Mouse (Mus musculus) WW6 (cell line): Measurements from ENCODE around the gene Slc43a1.

Source experiments
- DNase-seq: peaks from one replicate; pipeline ENCODE4 v3.0.0-alpha.2; 2013; ENCODE audit warnings: low read depth, low spot score

Gene Slc43a1

DNA sequence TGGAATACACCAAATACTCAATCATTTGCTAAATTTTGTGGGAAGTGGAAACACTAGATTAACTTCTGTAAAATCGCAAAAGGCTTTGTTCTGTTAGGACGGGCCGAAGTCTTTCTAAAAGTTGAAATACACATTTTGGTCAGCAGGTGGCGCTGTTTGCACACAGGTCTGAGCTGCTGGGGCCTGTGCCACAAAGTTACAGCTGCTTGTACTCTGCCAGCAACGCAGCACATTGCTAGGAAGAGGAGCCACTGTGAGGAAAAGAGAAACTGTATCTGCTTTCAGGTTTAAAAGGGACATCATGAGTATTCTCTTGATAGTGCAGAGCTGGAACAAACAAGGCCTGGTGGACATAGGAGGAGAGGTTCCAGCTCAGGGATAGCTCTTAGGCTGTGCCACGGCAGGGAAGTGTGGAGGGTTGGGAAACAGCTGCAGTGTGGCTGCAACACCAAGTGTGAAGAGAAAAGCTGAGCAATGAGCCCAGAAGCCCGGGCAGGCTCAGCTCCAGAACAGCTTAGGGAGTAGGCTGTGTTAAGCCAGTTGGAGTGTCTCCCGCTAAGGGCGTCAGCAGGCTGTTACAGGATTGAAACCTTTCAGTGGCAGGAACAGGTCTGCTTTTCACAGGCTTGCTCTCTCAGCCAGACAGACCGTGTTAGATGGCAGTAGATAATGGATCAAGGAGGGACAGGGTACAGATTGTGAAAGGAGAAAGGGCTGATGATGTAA is 6.8 kb upstream of the Slc43a1 start:
- DNase-seq = no peak

DNA sequence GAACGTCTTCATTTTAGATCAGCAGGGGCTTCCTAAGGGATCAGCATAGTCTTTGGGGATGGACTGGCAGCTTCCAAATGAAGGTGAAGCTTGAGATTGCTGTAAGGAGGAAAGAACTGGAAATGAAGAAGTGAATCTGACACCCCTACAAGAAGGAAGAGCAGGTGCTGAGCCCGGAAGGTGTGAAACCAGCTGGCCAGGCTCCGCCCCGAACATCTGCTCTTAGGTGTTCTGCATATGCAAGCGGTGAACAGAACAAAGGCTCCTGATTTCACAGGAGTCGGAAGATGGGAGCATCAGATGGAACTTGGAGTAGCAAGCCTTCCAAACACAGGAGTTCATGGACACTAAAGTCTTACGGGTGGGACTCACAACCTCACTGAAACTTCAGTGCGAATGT is 1.5 kb upstream of the Slc43a1 start:
- DNase-seq = no peak

DNA sequence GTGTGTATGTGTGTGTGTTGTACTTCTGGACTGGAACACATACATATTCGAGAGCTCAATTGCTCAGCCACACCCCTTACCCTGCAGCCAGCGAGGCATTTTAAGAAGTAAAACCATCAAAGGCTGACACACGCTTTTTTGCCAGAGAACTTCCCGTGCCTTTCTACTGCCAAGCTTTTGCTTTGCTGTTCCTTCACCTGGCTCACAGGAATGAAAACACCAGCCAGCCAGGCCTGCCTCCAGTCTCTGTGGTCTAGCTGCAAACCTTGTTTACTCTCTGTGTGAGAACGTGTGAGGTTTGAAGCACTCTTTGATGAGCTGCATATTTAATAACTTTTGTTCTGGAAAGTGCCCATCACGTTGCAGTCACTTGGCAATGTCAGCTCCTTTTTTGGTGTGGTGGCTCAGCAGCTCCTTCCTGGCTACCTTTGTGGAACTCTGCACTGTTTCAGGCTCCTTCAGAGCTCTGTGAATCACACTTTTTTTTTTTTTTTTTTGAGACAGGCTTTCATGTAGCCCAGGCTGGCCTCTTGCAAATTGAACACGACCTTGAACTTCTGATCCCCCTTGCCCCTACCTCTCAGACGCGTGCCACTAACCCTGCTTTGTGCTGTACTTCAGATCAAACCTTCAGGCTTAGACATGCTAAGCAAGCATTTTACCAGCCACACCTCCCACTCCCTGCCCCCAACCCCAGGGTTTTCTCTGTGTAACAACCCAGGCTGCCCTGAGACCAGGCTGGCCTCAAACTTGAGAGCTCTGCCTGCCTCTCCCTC is 645 bp upstream of the Slc43a1 start:
- no peak for DNase-seq

DNA sequence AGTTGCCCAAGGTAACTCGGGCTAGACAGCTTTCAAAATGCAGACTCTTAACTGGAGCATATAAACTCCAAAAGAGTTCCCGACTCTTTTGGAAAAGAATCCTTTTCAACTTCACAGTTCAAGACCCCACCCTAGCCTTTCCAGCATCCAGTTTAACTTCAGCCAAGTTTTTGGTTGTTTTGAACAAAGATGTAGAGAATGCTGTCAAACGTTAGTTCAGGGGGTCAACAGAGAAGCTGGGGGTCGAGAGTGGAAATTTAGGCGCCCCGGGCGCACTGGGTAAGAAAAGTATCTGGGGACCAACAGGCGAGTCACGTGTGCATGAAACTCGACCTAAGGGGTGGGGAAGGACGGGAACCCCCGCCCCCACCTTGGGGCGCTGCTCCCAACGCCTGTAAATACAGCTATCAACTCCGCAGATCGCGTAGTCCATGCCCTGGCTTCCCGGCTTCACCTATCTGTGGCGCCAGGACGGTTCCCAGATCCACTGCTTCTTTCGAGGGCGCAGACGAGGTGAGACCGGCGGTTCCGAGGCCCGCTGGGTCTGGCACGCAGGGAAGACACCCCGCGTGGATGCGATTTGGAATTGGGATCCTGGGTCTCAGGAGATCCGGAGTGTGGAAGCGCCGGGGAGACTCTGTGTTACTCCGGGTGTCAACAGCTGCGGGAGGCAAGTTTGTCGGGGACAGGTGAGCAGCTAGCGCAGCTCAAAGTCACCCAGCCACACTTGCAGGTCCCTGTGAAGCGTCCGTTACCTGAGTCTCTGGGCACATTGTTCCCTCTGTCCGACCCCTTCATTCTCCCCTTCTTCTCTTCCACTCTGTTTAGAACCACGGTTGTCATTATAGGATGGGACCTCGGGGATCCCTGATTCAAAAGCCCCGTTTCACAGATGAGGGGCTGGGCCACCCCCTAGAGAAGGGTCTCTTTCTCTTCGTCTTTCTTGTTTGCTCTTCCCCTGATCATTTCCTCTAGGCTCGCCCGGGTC is 637 bp downstream of the Slc43a1 start:
- no peak for DNase-seq

DNA sequence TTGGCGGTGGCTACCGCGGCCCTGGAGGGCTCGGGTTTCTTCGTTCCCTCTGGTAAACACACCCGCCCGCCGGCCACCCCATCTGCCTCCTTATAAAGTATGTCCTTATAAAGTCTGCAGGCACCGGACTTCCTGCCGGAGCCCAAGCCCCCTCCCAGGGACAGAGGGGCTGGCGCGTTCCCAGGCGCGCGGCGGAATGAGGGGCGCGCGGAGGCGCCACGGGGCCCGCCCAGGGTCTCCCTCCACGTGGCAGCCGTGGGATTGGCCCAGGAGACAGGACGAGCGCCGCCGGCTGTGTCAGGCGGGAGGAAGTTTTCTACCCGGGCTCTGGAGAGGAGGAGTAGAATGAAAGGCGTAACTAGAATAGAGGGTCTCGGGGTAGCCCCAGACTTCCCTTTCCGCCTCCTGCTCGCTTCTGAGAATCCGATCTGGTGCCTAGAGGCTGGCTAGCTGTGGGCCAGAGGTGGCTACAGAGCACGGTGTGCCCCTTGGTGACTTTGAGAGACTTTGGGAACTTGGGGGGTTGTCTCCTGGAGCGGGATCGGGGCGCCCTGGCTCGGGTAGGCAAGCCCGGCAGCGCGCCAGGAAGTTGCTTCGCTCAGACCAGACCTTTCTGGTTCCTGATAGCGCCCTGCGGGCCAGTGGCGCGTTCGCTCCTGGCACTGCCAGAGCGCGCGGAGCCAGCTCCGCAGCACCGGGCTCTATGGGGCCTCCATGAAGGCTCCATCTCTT is 1.5 kb downstream of the Slc43a1 start:
- DNase-seq = no peak

DNA sequence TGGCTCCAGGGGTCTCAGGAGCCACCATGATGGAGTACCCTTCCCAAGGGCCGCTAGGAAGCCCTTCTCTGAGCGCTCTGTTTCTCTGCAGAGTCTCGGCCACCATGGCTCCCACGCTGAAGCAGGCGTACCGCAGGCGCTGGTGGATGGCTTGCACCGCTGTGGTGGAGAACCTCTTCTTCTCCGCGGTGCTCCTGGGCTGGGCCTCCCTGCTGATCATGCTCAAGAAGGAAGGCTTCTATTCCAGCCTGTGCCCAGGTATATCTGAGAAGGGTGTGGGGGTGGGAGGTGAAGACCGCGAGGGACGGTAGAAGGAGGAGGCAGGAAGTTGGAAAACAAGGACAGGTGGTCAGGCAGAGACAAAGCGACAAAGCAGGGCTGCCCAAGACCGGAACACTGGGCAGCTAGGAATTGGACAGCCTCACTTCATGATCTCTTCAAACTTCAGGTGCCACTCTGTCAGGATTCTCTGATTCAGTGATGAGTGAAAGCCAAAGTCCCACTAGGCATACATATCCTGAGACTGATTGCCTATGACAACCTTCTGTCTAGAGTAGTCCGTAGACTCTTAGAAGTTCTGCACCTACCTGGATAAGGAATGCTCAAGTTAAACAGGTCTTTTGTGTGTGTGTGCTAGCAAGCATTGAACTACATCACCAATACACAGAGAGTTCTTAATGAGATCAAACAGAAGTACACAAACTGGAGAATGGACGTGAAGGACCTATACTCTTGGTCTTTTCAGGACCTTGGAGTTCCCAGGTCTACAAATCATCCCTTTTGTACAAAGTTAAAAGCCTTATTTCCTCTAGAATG is 2.3 kb downstream of the Slc43a1 start:
- no peak for DNase-seq

DNA sequence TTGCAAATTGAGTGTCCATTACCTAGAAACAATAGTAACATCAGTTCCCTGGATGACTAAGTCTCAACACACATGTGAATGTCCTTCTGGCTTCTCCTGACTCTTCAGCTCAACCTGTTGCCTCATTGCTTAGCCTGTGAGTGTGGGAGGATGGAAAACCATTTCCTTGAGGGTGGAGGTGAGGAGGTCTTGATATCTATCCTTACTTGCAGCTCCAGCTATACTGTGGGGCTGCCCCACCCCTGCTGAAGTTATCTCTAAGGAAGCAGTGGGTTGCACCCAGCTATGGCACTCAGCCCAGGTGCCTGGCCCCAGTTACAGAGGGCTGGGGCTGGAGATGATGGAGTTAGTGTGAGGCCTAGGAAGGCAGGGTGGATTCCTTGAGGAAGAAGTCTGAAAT is 3.3 kb downstream of the Slc43a1 start:
- DNase-seq = no peak

DNA sequence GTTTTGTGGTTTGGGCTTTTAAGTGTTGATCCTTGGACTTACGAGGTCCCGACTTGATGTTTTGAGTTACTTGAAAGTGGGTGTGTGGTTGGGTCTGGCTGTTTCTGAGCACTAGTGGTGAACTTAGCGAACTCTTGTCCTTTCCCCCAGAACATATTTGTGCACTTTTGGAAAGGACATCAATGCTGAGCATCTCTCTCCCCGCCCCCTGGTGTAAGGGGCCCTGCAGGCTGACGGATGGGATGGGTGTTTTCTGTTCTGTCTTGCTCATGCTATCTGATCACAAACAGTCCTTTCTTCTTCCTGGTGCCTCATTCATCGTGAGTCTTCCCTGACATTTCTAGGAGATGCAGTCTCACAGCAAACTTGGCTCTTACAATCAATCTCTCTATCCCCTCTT is 5.0 kb downstream of the Slc43a1 start:
- no peak for DNase-seq

DNA sequence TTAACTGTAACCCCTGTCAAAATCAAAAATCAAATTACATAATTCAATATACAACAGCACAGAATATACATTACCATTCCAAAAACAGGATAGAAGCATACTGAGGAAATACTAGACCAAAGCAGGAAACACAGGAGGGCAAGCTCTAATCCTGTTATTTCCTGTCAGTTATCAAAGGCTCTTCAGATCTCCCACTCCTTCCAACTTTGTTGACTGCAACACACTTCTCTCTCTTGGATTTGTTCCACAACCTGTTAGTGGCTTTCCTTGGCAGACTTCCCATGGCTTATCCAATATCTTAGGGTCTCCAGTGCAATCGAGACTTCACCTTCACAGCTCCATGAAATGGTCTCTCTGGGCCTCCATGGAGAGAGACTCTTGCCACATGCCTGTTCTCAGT is 6.6 kb downstream of the Slc43a1 start:
- DNase-seq = no peak

DNA sequence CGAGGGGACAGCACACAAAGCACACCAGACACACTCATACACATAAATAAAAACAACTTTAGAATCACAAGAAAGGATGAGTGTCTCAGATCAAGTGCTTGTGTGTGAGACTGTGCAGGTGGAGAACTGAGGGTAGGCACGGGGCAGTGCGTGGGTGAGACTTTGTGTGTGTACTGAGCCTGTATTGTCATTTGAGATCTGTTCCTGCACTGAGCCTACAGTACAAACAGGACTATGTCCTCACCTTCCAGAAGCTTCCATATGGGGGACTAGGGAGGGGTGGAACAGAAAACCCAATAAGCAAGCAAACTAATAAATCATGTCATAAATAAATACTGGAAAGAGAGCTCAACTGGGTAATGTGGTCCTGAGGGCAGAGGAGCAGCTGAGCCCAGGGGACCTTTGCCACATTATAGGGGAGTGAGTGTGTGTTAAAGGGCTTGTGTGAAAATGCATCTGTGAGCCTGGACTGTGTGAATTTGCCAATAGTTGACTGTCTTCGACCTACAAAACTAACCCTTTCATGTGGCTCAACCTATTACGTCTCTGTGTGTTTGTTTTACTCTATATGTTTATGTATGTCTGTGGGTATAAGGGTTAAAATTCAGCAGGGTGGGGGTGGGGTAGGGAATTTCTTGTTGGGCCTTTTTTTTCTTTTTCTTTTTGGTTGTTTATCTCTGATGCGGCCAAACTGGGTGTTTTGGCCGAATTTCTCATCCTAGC is 11.9 kb downstream of the Slc43a1 start:
- DNase-seq = no peak

DNA sequence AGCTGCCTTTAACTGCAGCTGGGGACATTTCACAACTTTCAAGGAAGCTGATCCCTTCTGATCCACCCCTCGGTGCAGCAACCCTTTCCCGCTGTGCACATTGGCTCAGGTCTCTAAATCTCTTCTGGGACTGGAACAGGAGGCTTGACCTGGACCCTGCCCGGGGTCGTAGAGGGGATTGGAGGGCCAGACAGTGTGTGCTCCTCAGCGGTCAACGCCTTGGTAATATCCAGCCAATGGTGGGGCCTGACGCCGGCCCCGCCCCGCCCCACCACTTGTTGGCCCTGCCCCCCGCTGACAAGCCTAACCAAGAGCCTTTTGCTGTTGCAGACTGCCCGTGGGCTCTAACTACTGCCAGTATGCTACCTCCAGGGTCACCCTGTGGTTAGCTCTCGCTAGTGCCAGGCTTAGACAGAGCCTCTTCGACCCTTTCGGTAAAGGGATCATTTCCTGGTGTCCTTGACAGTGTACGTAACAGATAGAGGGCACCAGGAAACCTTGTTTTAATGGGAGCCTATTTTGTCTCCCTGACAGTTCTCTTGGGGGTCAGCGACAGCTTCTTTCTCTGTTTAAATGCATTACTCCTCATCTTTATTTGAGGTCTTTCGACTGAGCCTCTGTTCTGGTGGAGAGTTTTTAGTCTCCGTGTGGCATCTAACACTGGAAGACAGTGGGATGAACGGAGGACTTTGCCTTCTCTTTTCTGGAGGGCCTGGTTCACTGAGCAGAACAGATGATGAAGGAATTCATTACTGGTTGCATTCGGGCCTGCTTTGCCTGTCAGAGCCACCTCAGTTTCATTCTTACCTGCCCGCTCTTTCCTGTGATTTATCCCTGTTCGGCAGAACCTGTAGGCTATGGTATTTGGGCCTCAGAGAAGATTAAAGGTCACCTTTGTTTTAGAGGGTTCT is 12.7 kb downstream of the Slc43a1 start:
- DNase-seq = no peak

DNA sequence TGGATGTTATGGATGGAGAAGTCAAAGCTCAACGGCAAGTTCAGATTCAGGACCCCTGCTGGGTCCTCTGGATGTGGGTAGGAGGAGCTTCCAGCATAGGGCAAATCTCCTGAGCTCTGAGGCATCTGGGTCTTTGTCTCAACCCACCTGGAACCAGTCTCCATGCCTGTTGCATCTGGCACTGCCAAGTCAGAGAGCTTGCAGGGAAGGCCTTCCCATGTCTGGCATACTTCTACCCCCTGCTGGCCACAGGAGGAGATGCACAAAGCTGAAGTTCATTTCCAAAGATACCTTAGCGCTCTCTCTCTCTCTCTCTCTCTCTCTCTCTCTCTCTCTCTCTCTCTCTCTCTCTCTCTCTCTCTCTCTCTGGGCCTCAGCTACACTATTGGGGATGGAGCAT is 17.1 kb downstream of the Slc43a1 start:
- no peak for DNase-seq

DNA sequence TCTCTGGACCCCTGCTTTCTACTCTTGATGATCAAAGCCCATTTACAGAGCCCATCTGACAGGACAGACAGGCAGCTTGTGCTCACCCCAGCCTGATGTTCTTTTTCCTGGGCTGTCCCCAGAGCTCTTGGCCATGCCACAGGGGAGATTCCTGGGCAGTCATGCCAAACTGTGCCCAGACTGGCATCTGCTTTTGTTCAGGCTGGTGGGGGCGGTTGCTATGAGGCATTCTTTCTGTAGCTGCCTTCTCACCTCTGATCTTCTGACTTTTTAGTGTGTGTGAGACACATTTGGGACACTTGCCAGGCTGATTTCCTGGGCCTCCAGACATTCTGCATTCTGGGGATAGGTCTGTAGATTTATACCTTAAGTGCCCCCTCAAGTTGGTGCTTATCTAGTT is 19.9 kb downstream of the Slc43a1 start:
- no peak for DNase-seq

DNA sequence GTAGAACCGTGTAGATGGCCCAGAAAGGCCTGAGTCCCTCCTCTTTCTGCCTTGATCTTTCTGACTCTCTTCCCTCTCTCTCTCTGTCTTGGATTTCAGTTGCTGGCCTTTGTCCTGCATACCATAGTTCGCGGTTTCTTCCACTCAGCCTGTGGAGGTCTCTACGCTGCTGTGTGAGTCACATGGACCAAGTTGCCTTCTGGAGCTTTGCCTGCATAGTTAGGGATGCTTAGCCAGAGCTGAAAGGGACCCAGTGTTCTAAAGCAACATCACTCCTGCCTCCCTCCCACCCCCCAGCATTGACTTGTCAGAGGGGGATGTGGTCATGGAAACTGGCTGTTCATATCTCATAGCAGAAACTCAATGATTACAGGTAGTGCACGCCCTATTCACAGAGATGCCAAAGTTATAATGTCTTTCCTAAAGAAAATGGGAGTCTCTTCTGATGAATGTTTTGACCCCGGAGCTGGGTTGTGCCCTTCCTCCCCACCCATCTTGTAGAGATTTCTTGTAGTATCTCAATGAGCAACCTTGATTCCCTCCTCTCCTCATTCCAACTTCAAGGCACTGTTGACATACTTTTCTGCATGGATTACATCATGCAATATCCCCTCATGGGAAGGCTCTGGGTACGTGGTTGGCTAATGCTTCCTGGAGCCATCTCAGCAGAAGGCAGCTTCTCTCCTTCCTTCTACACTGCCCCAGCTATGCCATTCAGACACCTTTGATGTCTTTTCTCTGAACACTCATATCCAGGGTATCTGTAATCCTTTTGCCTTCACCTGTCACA is 21.5 kb downstream of the Slc43a1 start:
- no peak for DNase-seq

DNA sequence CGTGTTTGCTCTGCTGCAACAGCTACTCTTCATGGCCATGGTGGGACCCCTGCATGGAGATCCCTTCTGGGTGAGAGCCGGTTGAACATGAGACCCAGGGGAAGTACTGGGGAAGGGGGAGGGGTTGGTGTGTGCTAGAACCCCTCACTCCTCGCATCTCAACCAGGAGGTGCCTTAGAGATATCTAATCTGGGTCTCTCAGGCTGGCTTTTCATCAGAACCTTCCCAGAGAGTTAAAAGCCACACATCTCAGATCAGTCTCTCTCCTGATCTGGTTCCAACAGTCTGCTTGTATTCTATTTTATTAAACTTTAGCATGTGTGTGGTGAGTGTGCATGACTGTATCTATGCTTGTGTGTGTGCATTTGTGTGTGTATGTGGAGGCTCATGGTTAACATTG is 22.8 kb downstream of the Slc43a1 start:
- DNase-seq = no peak

DNA sequence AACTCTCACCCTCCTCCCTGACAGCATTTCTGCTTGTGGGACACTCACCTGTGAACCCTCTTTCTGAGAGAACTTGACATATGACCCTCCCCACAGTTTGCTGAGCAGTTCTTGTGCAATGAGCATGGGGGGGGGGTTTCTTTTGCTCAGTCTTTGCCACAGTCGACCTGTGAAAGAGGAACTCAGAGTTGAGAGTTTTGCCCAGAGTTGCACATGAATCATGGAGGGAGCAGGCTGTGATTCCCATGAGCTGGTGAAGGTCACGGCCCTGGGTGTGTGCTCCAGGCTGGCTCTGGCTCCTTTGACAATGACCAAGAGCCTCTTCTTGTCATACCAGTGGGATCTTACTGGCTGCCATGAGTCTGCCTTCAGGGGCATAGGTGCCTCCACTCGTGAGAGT is 23.6 kb downstream of the Slc43a1 start:
- no peak for DNase-seq

DNA sequence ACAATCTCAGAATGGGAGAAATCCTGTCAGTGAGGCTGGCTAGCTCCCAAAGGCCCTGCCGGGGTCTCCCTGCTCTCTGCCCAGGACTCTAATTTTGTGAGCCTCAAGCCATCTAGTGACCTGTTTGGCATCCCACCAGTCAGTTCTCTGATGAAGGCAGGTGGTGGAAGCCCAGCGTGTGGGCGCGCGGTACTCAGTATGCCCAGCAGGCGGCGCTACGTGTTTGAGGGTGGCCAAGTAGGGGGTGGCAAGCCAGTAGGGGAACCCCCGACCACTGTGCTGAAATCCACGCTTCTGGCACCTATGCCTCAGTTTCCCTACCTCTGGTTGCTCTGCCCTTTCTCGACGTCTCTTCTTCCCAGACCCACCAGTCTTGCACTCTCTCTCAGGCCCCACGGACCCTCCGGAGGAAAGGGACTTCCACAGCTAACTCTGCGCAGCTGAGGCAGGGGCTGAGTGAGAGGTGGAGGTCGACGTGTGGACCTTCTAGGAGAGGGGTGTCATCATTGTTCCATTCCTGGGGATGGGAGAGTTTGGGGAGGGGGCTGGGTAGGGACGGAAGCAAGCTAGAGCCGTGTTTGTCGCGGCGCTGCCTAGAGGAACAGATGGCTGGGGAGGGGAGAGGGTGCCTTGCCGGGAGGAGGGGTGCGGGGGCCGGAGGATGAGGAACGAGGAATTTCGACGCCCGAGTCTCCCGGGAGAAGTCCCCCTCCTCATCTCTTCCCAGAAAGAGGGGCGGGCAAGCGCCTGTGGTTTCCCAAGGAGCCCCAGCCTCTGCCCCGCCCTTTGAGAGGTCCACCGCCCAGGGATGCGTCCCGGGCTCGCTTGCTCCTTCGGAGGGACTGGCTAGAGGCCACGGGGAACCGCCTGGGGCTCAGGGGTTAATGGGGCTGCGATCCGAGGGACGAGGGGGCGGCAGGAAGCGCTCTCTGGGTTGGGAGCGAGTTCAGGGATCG is 27.2 kb downstream of the Slc43a1 start:
- no peak for DNase-seq
